Mouse (Mus musculus): Measurements from ENCODE around the gene 4930512M02Rik. TPM values are rescaled to one million over a fixed set of nuclear protein-coding genes. Genes with fewer than 3 reads are reported as not detected.

4930512M02Rik gene
- polyA plus RNA-seq (2014; fragmentation: Illumina TruSeq; extraction: RNeasy Lipid Tissue Mini Kit (QIAGEN cat#74804); ENCODE audit: low read depth, low replicate concordance): not detected

GRCm38 (mm10) chr11:11627735-11628134, at the start of gene 4930512M02Rik:
Gene 4930512M02Rik (minus strand): TSS chr11:11627835.

Other genes starting within 250 kb of the 4930512M02Rik start
- not detected for gene Spata48, start 165.7 kb downstream of the 4930512M02Rik start, polyA plus RNA-seq (2014; fragmentation: Illumina TruSeq; extraction: RNeasy Lipid Tissue Mini Kit (QIAGEN cat#74804); ENCODE audit: low read depth, low replicate concordance)
- not detected for gene Zpbp, start 165.4 kb downstream of the 4930512M02Rik start, polyA plus RNA-seq (2014; fragmentation: Illumina TruSeq; extraction: RNeasy Lipid Tissue Mini Kit (QIAGEN cat#74804); ENCODE audit: low read depth, low replicate concordance)
- gene Ikzf1, start 57.2 kb upstream of the 4930512M02Rik start, polyA plus RNA-seq (2014; fragmentation: Illumina TruSeq; extraction: RNeasy Lipid Tissue Mini Kit (QIAGEN cat#74804); ENCODE audit: low read depth, low replicate concordance): 9.6 TPM
- 11.0 TPM for gene Fignl1, start 181.1 kb upstream of the 4930512M02Rik start, polyA plus RNA-seq (2014; fragmentation: Illumina TruSeq; extraction: RNeasy Lipid Tissue Mini Kit (QIAGEN cat#74804); ENCODE audit: low read depth, low replicate concordance)